10 mouse cellular contexts compared by ENCODE assay signal in genomic region chr11:103093862-103094833, GRCm38 (mm10). TPM values are rescaled to one million over a fixed set of nuclear protein-coding genes. Genes with fewer than 3 reads are reported as not detected.
A peak's percentile ranks its signal among the peaks of the same experiment; 100 is the strongest.
DNase-seq lines count a peak whose midpoint lies in the region; ATAC-seq and TF ChIP-seq lines count a peak whose summit lies in the region.
"Had no signal": no experiment of that assay in that cellular context is flagged by ENCODE, and none has a peak within 500 bp of the region (broad histone marks: within the 10 kb centered on the region; RNA-seq: fewer than 3 reads in every experiment).

No protein-coding gene starts in this region.

- peaks cover 31 to 51% of the 10 kb centered on the region in 2 experiments for H3K4me1 ChIP-seq in CH12.LX (ENCODE audit: control insufficient read depth in 1 of 2, insufficient read depth in 2 of 2)
- peaks cover 29% of the 10 kb centered on the region for H3K4me1 ChIP-seq in embryonic facial prominence, embryonic 10.5 days
- H3K4me1 ChIP-seq in intestine, postnatal 0 days (replicated peaks; ENCODE audit: control insufficient read depth, insufficient read depth, low read length): 0 out of 2 replicates have a peak, but pooled peaks cover 5% of the 10 kb centered on the region

- peak overlapping the region; percentile 54 for H3K4me2 ChIP-seq in CH12.LX (ENCODE audit: insufficient read depth, low read depth, poor library complexity, severe bottlenecking)
- H3K4me2 ChIP-seq in intestine, postnatal 0 days (replicated peaks; ENCODE audit: low read depth): no peak overlapping the region

- H3K27me3 ChIP-seq in CH12.LX (replicated peaks): no peaks in the 10 kb centered on the region
- peaks cover 42% of the 10 kb centered on the region for H3K27me3 ChIP-seq in embryonic facial prominence, embryonic 10.5 days (replicated peaks; ENCODE audit: low read depth, poor library complexity, severe bottlenecking)
- no peaks in the 10 kb centered on the region for H3K27me3 ChIP-seq in intestine, postnatal 0 days (replicated peaks; ENCODE audit: control insufficient read depth, insufficient read depth, low read length)

- H3K79me2 ChIP-seq in CH12.LX (replicated peaks; ENCODE audit: control insufficient read depth, extremely low read depth, insufficient read depth, poor library complexity, severe bottlenecking): peaks cover 8% of the 10 kb centered on the region; the same call in 1 of the 2 replicates

- peak overlapping the region; percentile 53 for H3K9ac ChIP-seq in CH12.LX (ENCODE audit: insufficient read depth, low read depth)
- H3K9ac ChIP-seq in intestine, postnatal 0 days (ENCODE audit: low read depth, low read length): no peak overlapping the region

- 71% methylated on average over 20 of the region's 20 CpGs for WGBS in embryonic facial prominence, embryonic 10.5 days
- 58% methylated on average over 20 of the region's 20 CpGs for WGBS in intestine, postnatal 0 days

- no peak for TF ChIP-seq CTCF in CH12.LX (conservative IDR thresholded peaks at IDR 0.05 in 1 of 2, IDR thresholded peaks at IDR 0.05 in 1 of 2; ENCODE audit: low read depth in 2 of 2, low read length in 2 of 2)
- TF ChIP-seq CTCF in intestine, postnatal 0 days (IDR thresholded peaks at IDR 0.05; ENCODE audit: low read depth): no peak

- H3K36me3 ChIP-seq in CH12.LX (replicated peaks in 1 of 2; ENCODE audit: control insufficient read depth in 1 of 2, insufficient read depth in 1 of 2, low read length in 1 of 2): peaks cover 3 to 20% of the 10 kb centered on the region in 2 experiments
- no peaks in the 10 kb centered on the region for H3K36me3 ChIP-seq in embryonic facial prominence, embryonic 10.5 days (replicated peaks)
- H3K36me3 ChIP-seq in intestine, postnatal 0 days (ENCODE audit: control insufficient read depth, insufficient read depth): no peaks in the 10 kb centered on the region

- peak; percentile 97 for TF ChIP-seq EP300 in CH12.LX (IDR thresholded peaks at IDR 0.05; ENCODE audit: low read length)

- H3K9me3 ChIP-seq in CH12.LX (replicated peaks; ENCODE audit: low read length): no peaks in the 10 kb centered on the region
- H3K9me3 ChIP-seq in embryonic facial prominence, embryonic 10.5 days: no peaks in the 10 kb centered on the region
- H3K9me3 ChIP-seq in intestine, postnatal 0 days (ENCODE audit: control insufficient read depth): no peaks in the 10 kb centered on the region
- H3K9me3 ChIP-seq: megakaryocyte, embryonic 14.5 days had no signal

- TF ChIP-seq POLR2A in CH12.LX (IDR thresholded peaks at IDR 0.05; ENCODE audit: low read depth, low read length): peak; percentile 98

- peak overlapping the region; percentile 99 for H3K27ac ChIP-seq in CH12.LX (ENCODE audit: insufficient read depth, low read depth)
- peak overlapping the region; percentile 44; the same call in 1 of the 2 replicates for H3K27ac ChIP-seq in embryonic facial prominence, embryonic 10.5 days (replicated peaks)
- H3K27ac ChIP-seq in intestine, postnatal 0 days (ENCODE audit: low read depth, low read length): no peak overlapping the region

- H3K4me3 ChIP-seq in CH12.LX (replicated peaks in 1 of 3; ENCODE audit: low read depth in 2 of 3, low read length in 2 of 3, poor library complexity in 1 of 3): peak overlapping the region in 2 of 3 experiments; percentile 10 to 40
- no peak overlapping the region for H3K4me3 ChIP-seq in embryonic facial prominence, embryonic 10.5 days
- H3K4me3 ChIP-seq in intestine, postnatal 0 days (ENCODE audit: low read depth, low read length): no peak overlapping the region
- H3K4me3 ChIP-seq: erythroblast, embryonic 14.5 days; megakaryocyte, embryonic 14.5 days had no signal

- TF ChIP-seq RAD21 in CH12.LX (IDR thresholded peaks at IDR 0.05; ENCODE audit: low read depth, low read length): no peak; the same call in 1 of the 2 replicates

- in situ Hi-C loops in CH12.LX (cut with MboI; ENCODE audit: low pct_ligation_motif_present, low pct_unique_long_range_greater_than_20kb, low sequenced_read_pairs): no loop called here

- DNase-seq in heart, adult 11 months: peak; percentile 97
- no peak for DNase-seq in heart, adult 8-10 months (ENCODE audit: low spot score)
- peak; percentile 98 for DNase-seq in CH12.LX (ENCODE audit: extremely low read depth)
- no peak for DNase-seq in embryonic facial prominence, embryonic 10.5 days (ENCODE audit: low spot score)
- DNase-seq in frontal cortex, postnatal 25 days (ENCODE audit: low spot score in 2 of 2): no peak
- DNase-seq in ovary, postnatal 14 days (ENCODE audit: low spot score): no peak
- DNase-seq in cerebellum, postnatal 10 days: no peak

- peak; percentile 39; the same call in 1 of the 2 replicates for ATAC-seq in intestine, postnatal 0 days

- dilution Hi-C loops in CH12.LX (cut with MboI; ENCODE audit: extremely low pct_ligation_motif_present, extremely low pct_unique_long_range_greater_than_20kb, low sequenced_read_pairs): no loop called here

TF ChIP-seq in CH12.LX, 34 proteins besides CTCF, POLR2A, EP300 and RAD21 (continues in another document):
- no peak for TF ChIP-seq USF2 (conservative IDR thresholded peaks at IDR 0.05; ENCODE audit: low read depth, low read length)
- peak; percentile 91 for TF ChIP-seq ETS1 (conservative IDR thresholded peaks at IDR 0.05; ENCODE audit: low read depth, low read length)
- no peak for TF ChIP-seq GABPA (IDR thresholded peaks at IDR 0.05; ENCODE audit: insufficient replicate concordance, low read depth, low read length)
- peak; percentile 42 for TF ChIP-seq JUN (IDR thresholded peaks at IDR 0.05; ENCODE audit: insufficient read depth, low read depth, low read length)
- TF ChIP-seq E2F4 (IDR thresholded peaks at IDR 0.05; ENCODE audit: insufficient replicate concordance, low read depth, low read length): no peak
- peak; percentile 93 for TF ChIP-seq BHLHE40 (IDR thresholded peaks at IDR 0.05; ENCODE audit: low read depth, low read length)
- peak; percentile 95 for TF ChIP-seq NELFE (IDR thresholded peaks at IDR 0.05; ENCODE audit: low read depth, low read length)
- TF ChIP-seq SIN3A (IDR thresholded peaks at IDR 0.05; ENCODE audit: low read length): peak; percentile 94
- peak; percentile 20 for TF ChIP-seq SMC3 (IDR thresholded peaks at IDR 0.05; ENCODE audit: low read depth, low read length)
- peak; percentile 70; the same call in 1 of the 2 replicates for TF ChIP-seq MAFK (IDR thresholded peaks at IDR 0.05; ENCODE audit: insufficient replicate concordance, low read length)
- TF ChIP-seq ELF1 (IDR thresholded peaks at IDR 0.05; ENCODE audit: low read depth, low read length): peak; percentile 64
- TF ChIP-seq IRF4 (IDR thresholded peaks at IDR 0.05; ENCODE audit: low read depth, low read length): peak; percentile 100
- peak; percentile 84 for TF ChIP-seq UBTF (IDR thresholded peaks at IDR 0.05; ENCODE audit: low read depth, low read length)
- TF ChIP-seq PAX5 (IDR thresholded peaks at IDR 0.05; ENCODE audit: low read length): no peak
- TF ChIP-seq ZKSCAN1 (IDR thresholded peaks at IDR 0.05; ENCODE audit: borderline replicate concordance, low read depth, low read length): no peak; the same call in 1 of the 2 replicates
- TF ChIP-seq TCF12 (IDR thresholded peaks at IDR 0.05; ENCODE audit: low read depth, low read length): peak; percentile 88
- TF ChIP-seq USF1 (IDR thresholded peaks at IDR 0.05; ENCODE audit: low read depth, low read length): no peak
- peak; percentile 32; the same call in 1 of the 2 replicates for TF ChIP-seq MXI1 (IDR thresholded peaks at IDR 0.05; ENCODE audit: low read depth, low read length)
- TF ChIP-seq RCOR1 (conservative IDR thresholded peaks at IDR 0.05; ENCODE audit: low read depth, low read length): peak; percentile 96
- peak; percentile 98 for TF ChIP-seq MAZ (IDR thresholded peaks at IDR 0.05; ENCODE audit: low read depth, low read length)
- TF ChIP-seq MAX (IDR thresholded peaks at IDR 0.05; ENCODE audit: low read length): peak; percentile 78
- peak; percentile 98 for TF ChIP-seq POLR2AphosphoS2 (IDR thresholded peaks at IDR 0.05; ENCODE audit: low read depth, low read length)
- TF ChIP-seq ZC3H11A (IDR thresholded peaks at IDR 0.05; ENCODE audit: low read depth, low read length): no peak
- peak; percentile 98 for TF ChIP-seq TBP (conservative IDR thresholded peaks at IDR 0.05; ENCODE audit: low read depth, low read length)
- TF ChIP-seq JUND (conservative IDR thresholded peaks at IDR 0.05; ENCODE audit: low read depth, low read length): peak; percentile 44

RNA-seq across cellular contexts. Expression of gene Plcd3, which starts 7.3 kb away (rescaled TPM):
- total RNA-seq in heart, adult 8-10 months (2022): 10 to 100 TPM; 10.7 to 19.1 (median 12.1) TPM
- 24.3 and 27.4 TPM in 2 replicates for total RNA-seq in CH12.LX (2012; rRNA removed)
- total RNA-seq in CH12.LX (2014; rRNA removed): 6.3 and 7.1 TPM in 2 replicates
- 9.7 and 11.3 TPM in 2 replicates for polyA plus RNA-seq in CH12.LX (2012; ENCODE audit: insufficient read length, low read depth)
- 1.7 and 2.6 TPM in 2 replicates for polyA plus RNA-seq in embryonic facial prominence, embryonic 10.5 days (2016; fragmentation: Nextera tagmentation; extraction: Ambion mirVana)
- 1.0 and 1.5 TPM in 2 replicates for polyA plus RNA-seq in intestine, postnatal 0 days (2015; fragmentation: Nextera tagmentation; extraction: Ambion mirVana)

RNA-seq across cellular contexts. Expression of gene Acbd4, which starts 7.3 kb away (rescaled TPM):
- total RNA-seq in heart, adult 8-10 months (2022): 10 to 100 TPM; 24.1 to 39.8 (median 32.0) TPM
- 60.9 and 62.6 TPM in 2 replicates for total RNA-seq in CH12.LX (2012; rRNA removed)
- total RNA-seq in CH12.LX (2014; rRNA removed): 50.2 and 51.4 TPM in 2 replicates
- 68.4 and 75.1 TPM in 2 replicates for polyA plus RNA-seq in CH12.LX (2012; ENCODE audit: insufficient read length, low read depth)
- 6.3 and 10.1 TPM in 2 replicates for polyA plus RNA-seq in embryonic facial prominence, embryonic 10.5 days (2016; fragmentation: Nextera tagmentation; extraction: Ambion mirVana)
- polyA plus RNA-seq in intestine, postnatal 0 days (2015; fragmentation: Nextera tagmentation; extraction: Ambion mirVana): 74.7 and 75.9 TPM in 2 replicates

RNA-seq across cellular contexts. Expression of gene Hexim1, which starts 21.9 kb away (rescaled TPM):
- 10 to 100 TPM; 15.9 to 18.6 (median 17.0) TPM for total RNA-seq in heart, adult 8-10 months (2022)
- total RNA-seq in CH12.LX (2012; rRNA removed) (25.9 and 38.9 TPM in 2 replicates), CH12.LX (2014; rRNA removed) (16.4 and 20.2 TPM in 2 replicates)
- 50.4 and 51.8 TPM in 2 replicates for polyA plus RNA-seq in CH12.LX (2012; ENCODE audit: insufficient read length, low read depth)
- 2.8 and 2.9 TPM in 2 replicates for polyA plus RNA-seq in embryonic facial prominence, embryonic 10.5 days (2016; fragmentation: Nextera tagmentation; extraction: Ambion mirVana)
- 4.6 and 6.0 TPM in 2 replicates for polyA plus RNA-seq in intestine, postnatal 0 days (2015; fragmentation: Nextera tagmentation; extraction: Ambion mirVana)

RNA-seq across cellular contexts. Expression of gene Hexim2, which starts 38.1 kb away (rescaled TPM):
- 1 to 10 TPM; 1.2 to 2.0 (median 1.9) TPM for total RNA-seq in heart, adult 8-10 months (2022)
- total RNA-seq in CH12.LX (2012; rRNA removed): 31.4 and 33.3 TPM in 2 replicates
- total RNA-seq in CH12.LX (2014; rRNA removed): 28.8 and 33.0 TPM in 2 replicates
- 27.0 and 31.6 TPM in 2 replicates for polyA plus RNA-seq in CH12.LX (2012; ENCODE audit: insufficient read length, low read depth)
- 8.4 and 10.9 TPM in 2 replicates for polyA plus RNA-seq in embryonic facial prominence, embryonic 10.5 days (2016; fragmentation: Nextera tagmentation; extraction: Ambion mirVana)
- 3.5 and 5.3 TPM in 2 replicates for polyA plus RNA-seq in intestine, postnatal 0 days (2015; fragmentation: Nextera tagmentation; extraction: Ambion mirVana)

Comparison
In these comparisons a context has a peak if more than half of its experiments do, and no peak if none do; other contexts are left out.
1. DNase-seq: peak in heart, adult 11 months (single experiment) and CH12.LX (single experiment); none in heart, adult 8-10 months (single experiment), embryonic facial prominence, embryonic 10.5 days (single experiment), frontal cortex, postnatal 25 days (0 of 2), ovary, postnatal 14 days (single experiment) and cerebellum, postnatal 10 days (0 of 2).
2. H3K4me3 ChIP-seq: peak in CH12.LX (2 of 3); none in embryonic facial prominence, embryonic 10.5 days (single experiment) and intestine, postnatal 0 days (single experiment).